Mouse (Mus musculus) layer of hippocampus, postnatal 10 days (tissue): ENCODE results near the gene Foxg1. TPM values are rescaled to one million over a fixed set of nuclear protein-coding genes. Genes with fewer than 3 reads are reported as not detected.

Experiments used
- DNase-seq, 2 experiments: peaks; one replicate each; pipeline ENCODE4 v3.0.0; 2021; ENCODE audit warnings: low spot score in 2 of 2
- total RNA-seq, 2 experiments: library from RNA; stranded (reverse); gene quantifications; 2 replicates each; pipeline ENCODE4 v1.2.3; 2021

Gene Foxg1
- total RNA-seq, 2 experiments from 2014 or later: 182 to 209 TPM

GRCm38 (mm10) chr12:49400853-49401118 lies 18.3 kb downstream of the Foxg1 start:
- DNase-seq: no peak

- peak; percentile 76 to 81 for DNase-seq
Observed at GRCm38 (mm10) chr12:49401119-49401795, 18.8 kb downstream of the Foxg1 start.

- peak in 1 of 2 experiments; percentile 30 for DNase-seq
Observed at GRCm38 (mm10) chr12:49401796-49402130, 19.3 kb downstream of the Foxg1 start.

- no peak for DNase-seq
Observed at GRCm38 (mm10) chr12:49409833-49410232, 27.4 kb downstream of the Foxg1 start.

GRCm38 (mm10) chr12:49417963-49418362 lies 35.5 kb downstream of the Foxg1 start:
- no peak for DNase-seq

Other genes starting within 250 kb of the Foxg1 start
- gene Gm43517, start 2.5 kb downstream of the Foxg1 start, total RNA-seq: 10 to 100 TPM; 14.5 to 17.7 TPM